Mouse (Mus musculus) kidney, embryonic 14.5 days (tissue): ENCODE results near the gene Nek10. TPM values are rescaled to one million over a fixed set of nuclear protein-coding genes. Genes with fewer than 3 reads are reported as not detected.

Source experiments
- ATAC-seq: fragments of 200-750 bp; cut with Nextera tagmentation; 2 replicates; pipeline ENCODE4 v1.8.0; 2017; ENCODE audit warnings: moderate number of reproducible peaks, mild to moderate bottlenecking, moderate TSS enrichment, moderate library complexity; ENCODE audit not compliant: low FRiP score, low TSS enrichment
- H3K27ac ChIP-seq: fragments of 300-500 bp; sonication (generic); 2 replicates; pipeline ENCODE4 v1.5.1; 2014; ENCODE audit warnings: low read depth, mild to moderate bottlenecking, low read length, moderate library complexity, mixed read lengths
- H3K27me3 ChIP-seq: fragments of 300-500 bp; sonication (generic); 2 replicates; pipeline ENCODE4 v1.6.1; 2014; ENCODE audit warnings: mild to moderate bottlenecking, low read length; ENCODE audit not compliant: control insufficient read depth, insufficient read depth
- H3K36me3 ChIP-seq: fragments of 300-500 bp; sonication (generic); 2 replicates; pipeline ENCODE4 v1.6.1; 2014; ENCODE audit warnings: low read length, mixed read lengths; ENCODE audit not compliant: control insufficient read depth, insufficient read depth
- H3K4me1 ChIP-seq: fragments of 300-500 bp; sonication (generic); 2 replicates; pipeline ENCODE4 v1.6.1; 2014; ENCODE audit warnings: low read length, mixed read lengths; ENCODE audit not compliant: control insufficient read depth, insufficient read depth
- H3K4me2 ChIP-seq: fragments of 300-500 bp; sonication (generic); replicated peaks from 2 replicates; pipeline ENCODE4 v1.6.1; 2014; ENCODE audit warnings: low read depth, mild to moderate bottlenecking, low read length
- H3K4me3 ChIP-seq: fragments of 300-500 bp; sonication (generic); 2 replicates; pipeline ENCODE4 v1.5.1; 2014; ENCODE audit warnings: mild to moderate bottlenecking, low read length
- H3K9ac ChIP-seq: fragments of 300-500 bp; sonication (generic); 2 replicates; pipeline ENCODE4 v1.6.1; 2014; ENCODE audit warnings: low read depth, mild to moderate bottlenecking, low read length, moderate library complexity
- H3K9me3 ChIP-seq: fragments of 300-500 bp; sonication (generic); 2 replicates; pipeline ENCODE4 v1.6.1; 2016; ENCODE audit warnings: low read length; ENCODE audit not compliant: control insufficient read depth
- WGBS: fragments of 180-500 bp; shearing (Covaris S2); extraction: QIAGEN DNeasy Blood & Tissue Kit; methylation state at CpG from one replicate; pipeline ENCODE4 v1.1.7; 2014; 5-methylcytosine and 5-hydroxymethylcytosine counted together
- polyA plus RNA-seq: library from polyadenylated mRNA; unstranded; fragments of >200 nt; fragmentation: Nextera tagmentation; extraction: Ambion mirVana; gene quantifications from 2 replicates; pipeline ENCODE4 v1.2.1, GENCODE M21; 2014

Gene Nek10
- polyA plus RNA-seq, 1 experiment from 2014 or later: not detected

GRCm38 (mm10) chr14:14804518-14805212, 1.4 kb downstream of the Nek10 start:
- Histone ChIP-seq H3K36me3 (no peaks in the 10 kb centered on the region), H3K4me1 (0 out of 2 replicates have a peak, but pooled peaks cover 5% of the 10 kb centered on the region), H3K27me3 (no peaks in the 10 kb centered on the region), H3K4me3 (no peak overlapping the region), H3K27ac (0 out of 2 replicates have a peak overlapping the region, but pooled peaks have one; percentile 26), H3K4me2 (no peak overlapping the region), H3K9ac (no peak overlapping the region), H3K9me3 (no peaks in the 10 kb centered on the region)
- WGBS: 63% methylated on average over 5 of the region's 5 CpGs
- peak; percentile 33 for ATAC-seq

GRCm38 (mm10) chr14:14832520-14833240, 29.5 kb downstream of the Nek10 start:
- no peaks in the 10 kb centered on the region for H3K9me3 ChIP-seq
- no peak overlapping the region for H3K27ac ChIP-seq
- no peaks in the 10 kb centered on the region for H3K27me3 ChIP-seq
- WGBS: 76% methylated on average over 12 of the region's 12 CpGs
- no peak overlapping the region for H3K4me3 ChIP-seq
- no peaks in the 10 kb centered on the region for H3K36me3 ChIP-seq
- no peak overlapping the region for H3K4me2 ChIP-seq
- no peak overlapping the region for H3K9ac ChIP-seq
- ATAC-seq: peak; percentile 49; the same call in 1 of the 2 replicates
- no peaks in the 10 kb centered on the region for H3K4me1 ChIP-seq

GRCm38 (mm10) chr14:14833498-14833897, 30.3 kb downstream of the Nek10 start:
- peak; percentile 52; the same call in 1 of the 2 replicates for ATAC-seq
- no peaks in the 10 kb centered on the region for H3K9me3 ChIP-seq
- H3K36me3 ChIP-seq: no peaks in the 10 kb centered on the region
- H3K4me2 ChIP-seq: no peak overlapping the region
- H3K9ac ChIP-seq: no peak overlapping the region
- no peaks in the 10 kb centered on the region for H3K27me3 ChIP-seq
- no peak overlapping the region for H3K4me3 ChIP-seq
- 77% methylated on average over 1 of the region's 1 CpGs for WGBS
- H3K4me1 ChIP-seq: no peaks in the 10 kb centered on the region
- H3K27ac ChIP-seq: no peak overlapping the region

- H3K36me3 ChIP-seq: no peaks in the 10 kb centered on the region
- H3K9me3 ChIP-seq: no peaks in the 10 kb centered on the region
- H3K4me2 ChIP-seq: no peak overlapping the region
- no peak overlapping the region for H3K4me3 ChIP-seq
- H3K27me3 ChIP-seq: no peaks in the 10 kb centered on the region
- 92% methylated on average over 2 of the region's 2 CpGs for WGBS
- ATAC-seq: no peak
- H3K27ac ChIP-seq: no peak overlapping the region
- H3K9ac ChIP-seq: no peak overlapping the region
- H3K4me1 ChIP-seq: no peaks in the 10 kb centered on the region
These were observed 31.1 kb downstream of the Nek10 start for GRCm38 (mm10) chr14:14834266-14834665.

GRCm38 (mm10) chr14:14837627-14838026, 34.4 kb downstream of the Nek10 start:
- WGBS: 73% methylated on average over 4 of the region's 4 CpGs
- ATAC-seq: no peak
- H3K4me1 ChIP-seq: no peaks in the 10 kb centered on the region
- H3K9me3 ChIP-seq: no peaks in the 10 kb centered on the region
- H3K9ac ChIP-seq: no peak overlapping the region
- no peaks in the 10 kb centered on the region for H3K36me3 ChIP-seq
- H3K27ac ChIP-seq: no peak overlapping the region
- no peaks in the 10 kb centered on the region for H3K27me3 ChIP-seq
- no peak overlapping the region for H3K4me3 ChIP-seq
- H3K4me2 ChIP-seq: no peak overlapping the region

- no peaks in the 10 kb centered on the region for H3K9me3 ChIP-seq
- ATAC-seq: no peak; the same call in 1 of the 2 replicates
- no peak overlapping the region for H3K27ac ChIP-seq
- WGBS: 74% methylated on average over 1 of the region's 1 CpGs
- H3K4me2 ChIP-seq: no peak overlapping the region
- no peaks in the 10 kb centered on the region for H3K27me3 ChIP-seq
- H3K9ac ChIP-seq: no peak overlapping the region
- no peaks in the 10 kb centered on the region for H3K4me1 ChIP-seq
- no peak overlapping the region for H3K4me3 ChIP-seq
- no peaks in the 10 kb centered on the region for H3K36me3 ChIP-seq
These were observed 34.9 kb downstream of the Nek10 start for GRCm38 (mm10) chr14:14838109-14838508.

GRCm38 (mm10) chr14:14842734-14843530, 39.7 kb downstream of the Nek10 start:
- H3K27me3 ChIP-seq: no peaks in the 10 kb centered on the region
- no peaks in the 10 kb centered on the region for H3K36me3 ChIP-seq
- no peak for ATAC-seq
- no peak overlapping the region for H3K4me3 ChIP-seq
- H3K27ac ChIP-seq: no peak overlapping the region
- H3K9ac ChIP-seq: no peak overlapping the region
- H3K4me1 ChIP-seq: no peaks in the 10 kb centered on the region
- 75% methylated on average over 8 of the region's 8 CpGs for WGBS
- no peak overlapping the region for H3K4me2 ChIP-seq
- H3K9me3 ChIP-seq: no peaks in the 10 kb centered on the region

- ATAC-seq: peak; percentile 84
- 13% methylated on average over 3 of the region's 3 CpGs for WGBS
These were observed 49.6 kb downstream of the Nek10 start for GRCm38 (mm10) chr14:14852838-14853237.

More at GRCm38 (mm10) chr14:14852838-14853237, 49.6 kb downstream of the Nek10 start:
- Histone ChIP-seq H3K4me3 (no peak overlapping the region), H3K9me3 (no peaks in the 10 kb centered on the region), H3K4me1 (no peaks in the 10 kb centered on the region), H3K27me3 (no peaks in the 10 kb centered on the region), H3K9ac (no peak overlapping the region), H3K4me2 (no peak overlapping the region), H3K36me3 (no peaks in the 10 kb centered on the region), H3K27ac (no peak overlapping the region)
